Mouse (Mus musculus): Measurements from ENCODE around the gene Pate2. TPM values are rescaled to one million over a fixed set of nuclear protein-coding genes. Genes with fewer than 3 reads are reported as not detected.

Gene Pate2
- polyA plus RNA-seq, 1 experiment from 2014 or later: 0.27 TPM

DNA sequence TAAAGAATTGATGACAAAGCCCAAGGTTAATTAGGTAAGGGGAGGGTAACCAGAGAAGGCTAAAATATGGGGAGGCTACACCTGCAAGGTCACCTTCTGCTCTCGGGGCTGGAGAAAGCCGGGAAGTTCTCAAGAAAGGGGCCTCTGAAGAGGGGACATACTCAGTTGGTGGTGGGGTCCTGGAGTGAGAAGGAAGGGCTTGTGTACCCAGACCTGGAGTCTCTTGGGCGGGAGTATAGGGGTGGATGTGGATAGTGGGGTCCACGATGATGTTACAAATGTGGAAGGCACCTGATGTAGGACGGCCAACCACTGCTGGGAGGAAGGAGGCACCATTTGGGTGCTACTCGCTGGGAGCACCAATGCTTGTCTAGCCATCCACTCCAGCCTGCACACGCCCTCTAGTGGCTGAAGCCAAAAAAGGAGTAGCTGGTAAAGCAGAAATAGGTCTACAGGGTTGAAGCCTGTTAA is 46.1 kb upstream of the Pate2 start:
- Histone ChIP-seq H3K36me3 (ENCODE audit: control insufficient read depth, insufficient read depth) (no peaks in the 10 kb centered on the region), H3K4me3 (ENCODE audit: low read depth, low read length) (no peak overlapping the region), H3K4me2 (replicated peaks; ENCODE audit: low read depth) (no peak overlapping the region), H3K27ac (ENCODE audit: low read depth, low read length) (no peak overlapping the region), H3K9me3 (ENCODE audit: control insufficient read depth) (no peaks in the 10 kb centered on the region), H3K27me3 (replicated peaks; ENCODE audit: control insufficient read depth, insufficient read depth, low read length) (no peaks in the 10 kb centered on the region), H3K9ac (ENCODE audit: low read depth, low read length) (no peak overlapping the region), H3K4me1 (replicated peaks; ENCODE audit: control insufficient read depth, insufficient read depth, low read length) (no peaks in the 10 kb centered on the region)
- 25% methylated on average over 7 of the region's 7 CpGs for WGBS
- peak; percentile 94 for TF ChIP-seq CTCF (IDR thresholded peaks at IDR 0.05; ENCODE audit: low read depth)
- no peak for ATAC-seq

DNA sequence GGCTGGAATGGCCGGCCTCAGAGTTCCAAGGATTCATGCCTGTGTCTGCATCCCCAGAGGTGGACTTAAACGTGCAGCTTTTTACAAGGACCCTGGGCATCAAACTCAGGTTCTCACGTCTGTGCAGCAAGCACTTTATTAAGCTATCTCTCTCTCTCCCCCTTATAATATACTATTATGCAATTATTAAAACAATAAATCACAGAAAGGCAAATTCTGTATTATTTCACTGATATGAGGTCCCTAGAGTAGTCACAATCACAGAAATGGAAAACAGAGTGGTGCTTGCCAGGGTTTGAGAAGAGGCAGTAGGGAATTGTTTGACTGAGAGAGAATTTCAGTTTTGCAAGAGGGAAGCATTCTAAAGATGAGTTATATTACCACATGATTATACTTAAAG is 40.9 kb upstream of the Pate2 start:
- Histone ChIP-seq H3K4me1 (replicated peaks; ENCODE audit: control insufficient read depth, insufficient read depth, low read length) (no peaks in the 10 kb centered on the region), H3K9ac (ENCODE audit: low read depth, low read length) (no peak overlapping the region), H3K36me3 (ENCODE audit: control insufficient read depth, insufficient read depth) (no peaks in the 10 kb centered on the region), H3K27me3 (replicated peaks; ENCODE audit: control insufficient read depth, insufficient read depth, low read length) (no peaks in the 10 kb centered on the region), H3K4me2 (replicated peaks; ENCODE audit: low read depth) (no peak overlapping the region), H3K27ac (ENCODE audit: low read depth, low read length) (no peak overlapping the region), H3K9me3 (ENCODE audit: control insufficient read depth) (no peaks in the 10 kb centered on the region), H3K4me3 (ENCODE audit: low read depth, low read length) (no peak overlapping the region)
- TF ChIP-seq CTCF (IDR thresholded peaks at IDR 0.05; ENCODE audit: low read depth): no peak
- ATAC-seq: no peak
- 78% methylated on average over 3 of the region's 3 CpGs for WGBS

DNA sequence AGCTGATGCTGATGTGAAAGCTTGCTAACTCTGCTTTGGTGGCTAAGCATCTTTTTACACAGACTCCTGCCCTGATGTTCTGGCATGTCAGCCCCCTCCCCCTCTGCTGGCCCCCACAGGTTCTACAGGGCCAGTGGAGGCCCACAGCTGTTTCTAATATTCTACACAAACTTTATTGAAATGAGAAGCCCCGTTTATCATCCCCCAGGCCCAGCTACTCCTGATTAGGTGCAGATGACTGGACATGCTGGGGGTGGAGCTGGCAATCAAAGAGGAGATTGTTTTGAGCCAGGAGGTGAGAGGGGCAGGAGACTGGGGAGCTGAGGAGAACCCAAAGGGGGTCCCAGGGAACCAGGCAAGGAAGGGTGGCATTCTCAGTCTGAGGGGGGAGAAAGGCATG is 40.3 kb upstream of the Pate2 start:
- Histone ChIP-seq H3K9ac (ENCODE audit: low read depth, low read length) (no peak overlapping the region), H3K4me3 (ENCODE audit: low read depth, low read length) (no peak overlapping the region), H3K27me3 (replicated peaks; ENCODE audit: control insufficient read depth, insufficient read depth, low read length) (no peaks in the 10 kb centered on the region), H3K4me1 (replicated peaks; ENCODE audit: control insufficient read depth, insufficient read depth, low read length) (no peaks in the 10 kb centered on the region), H3K9me3 (ENCODE audit: control insufficient read depth) (no peaks in the 10 kb centered on the region), H3K36me3 (ENCODE audit: control insufficient read depth, insufficient read depth) (no peaks in the 10 kb centered on the region), H3K4me2 (replicated peaks; ENCODE audit: low read depth) (no peak overlapping the region), H3K27ac (ENCODE audit: low read depth, low read length) (no peak overlapping the region)
- WGBS: 11% methylated on average over 1 of the region's 1 CpGs
- no peak for ATAC-seq
- TF ChIP-seq CTCF (IDR thresholded peaks at IDR 0.05; ENCODE audit: low read depth): no peak

DNA sequence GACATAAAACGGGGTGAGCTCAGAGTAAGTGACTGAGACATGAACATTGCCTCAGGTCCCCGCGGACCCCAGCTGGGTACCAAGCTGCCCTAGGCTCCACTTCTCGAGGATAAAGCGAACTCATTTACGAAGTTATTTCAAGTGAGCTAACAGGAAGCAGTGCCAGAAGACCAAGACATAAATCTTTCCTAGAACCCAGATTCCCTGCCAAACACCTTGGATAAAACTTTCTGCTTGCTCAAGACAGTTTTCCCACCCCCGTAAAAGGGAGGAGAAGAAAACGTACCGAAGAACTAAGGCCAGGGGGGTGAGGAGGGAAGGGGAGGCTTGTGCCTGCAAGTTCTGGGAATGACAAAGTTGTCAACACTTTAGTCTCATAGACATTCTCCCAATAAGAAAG is 36.8 kb upstream of the Pate2 start:
- Histone ChIP-seq H3K27me3 (replicated peaks; ENCODE audit: control insufficient read depth, insufficient read depth, low read length) (no peaks in the 10 kb centered on the region), H3K9ac (ENCODE audit: low read depth, low read length) (no peak overlapping the region), H3K36me3 (ENCODE audit: control insufficient read depth, insufficient read depth) (no peaks in the 10 kb centered on the region), H3K4me1 (replicated peaks; ENCODE audit: control insufficient read depth, insufficient read depth, low read length) (no peaks in the 10 kb centered on the region), H3K4me3 (ENCODE audit: low read depth, low read length) (no peak overlapping the region), H3K4me2 (replicated peaks; ENCODE audit: low read depth) (no peak overlapping the region), H3K27ac (ENCODE audit: low read depth, low read length) (no peak overlapping the region), H3K9me3 (ENCODE audit: control insufficient read depth) (no peaks in the 10 kb centered on the region)
- ATAC-seq: no peak
- WGBS: 65% methylated on average over 9 of the region's 9 CpGs
- no peak for TF ChIP-seq CTCF (IDR thresholded peaks at IDR 0.05; ENCODE audit: low read depth)

DNA sequence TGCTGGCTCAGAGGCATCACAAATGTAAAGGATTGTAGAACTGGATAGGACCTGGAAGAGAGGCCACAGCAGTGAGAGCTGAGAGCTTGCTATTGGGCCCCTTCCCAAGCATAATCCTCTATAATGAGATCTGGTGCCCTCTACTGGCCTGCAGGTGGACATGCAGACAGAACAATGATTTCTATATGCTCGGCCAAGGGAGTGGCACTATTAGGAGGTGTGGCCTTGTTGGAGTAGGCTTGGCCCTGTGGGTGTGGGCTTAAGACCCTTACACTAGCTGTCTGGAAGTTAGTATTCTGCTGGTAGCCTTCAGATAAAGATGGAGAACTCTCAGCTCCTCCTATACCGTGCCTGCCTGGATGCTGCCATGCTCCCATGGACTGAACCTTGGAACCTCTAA is 35.0 kb upstream of the Pate2 start:
- no peak overlapping the region for H3K9ac ChIP-seq (ENCODE audit: low read depth, low read length)
- H3K36me3 ChIP-seq (ENCODE audit: control insufficient read depth, insufficient read depth): no peaks in the 10 kb centered on the region
- no peaks in the 10 kb centered on the region for H3K4me1 ChIP-seq (replicated peaks; ENCODE audit: control insufficient read depth, insufficient read depth, low read length)
- TF ChIP-seq CTCF (IDR thresholded peaks at IDR 0.05; ENCODE audit: low read depth): peak; percentile 92
- no peaks in the 10 kb centered on the region for H3K9me3 ChIP-seq (ENCODE audit: control insufficient read depth)
- no peak overlapping the region for H3K4me2 ChIP-seq (replicated peaks; ENCODE audit: low read depth)
- H3K27ac ChIP-seq (ENCODE audit: low read depth, low read length): no peak overlapping the region
- H3K4me3 ChIP-seq (ENCODE audit: low read depth, low read length): no peak overlapping the region
- 1% methylated on average over 2 of the region's 2 CpGs for WGBS
- peak; percentile 72 for ATAC-seq
- no peaks in the 10 kb centered on the region for H3K27me3 ChIP-seq (replicated peaks; ENCODE audit: control insufficient read depth, insufficient read depth, low read length)

DNA sequence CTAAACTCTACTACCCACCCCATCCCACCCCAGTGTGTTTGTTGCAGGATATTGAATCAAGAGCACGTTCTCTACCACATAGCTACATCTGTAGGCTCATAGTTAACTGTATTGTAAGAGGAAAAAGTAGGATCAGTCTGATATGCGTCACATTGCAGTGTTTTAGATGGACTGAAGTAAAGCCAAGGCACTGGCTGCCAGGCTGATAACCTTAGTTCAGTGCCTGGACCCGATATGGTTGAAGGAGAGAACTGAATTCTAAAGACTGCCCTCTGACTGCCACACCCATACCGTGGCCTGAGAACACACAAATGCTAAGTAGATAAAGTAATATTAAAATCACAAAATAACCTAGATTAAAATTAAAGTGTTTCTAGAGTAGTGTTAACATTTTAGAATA is 34.2 kb upstream of the Pate2 start:
- Histone ChIP-seq H3K4me3 (ENCODE audit: low read depth, low read length) (no peak overlapping the region), H3K27ac (ENCODE audit: low read depth, low read length) (no peak overlapping the region), H3K9me3 (ENCODE audit: control insufficient read depth) (no peaks in the 10 kb centered on the region), H3K27me3 (replicated peaks; ENCODE audit: control insufficient read depth, insufficient read depth, low read length) (no peaks in the 10 kb centered on the region), H3K4me2 (replicated peaks; ENCODE audit: low read depth) (no peak overlapping the region), H3K4me1 (replicated peaks; ENCODE audit: control insufficient read depth, insufficient read depth, low read length) (no peaks in the 10 kb centered on the region), H3K36me3 (ENCODE audit: control insufficient read depth, insufficient read depth) (no peaks in the 10 kb centered on the region), H3K9ac (ENCODE audit: low read depth, low read length) (no peak overlapping the region)
- 72% methylated on average over 4 of the region's 4 CpGs for whole genome bisulfite sequencing
- TF ChIP-seq CTCF (IDR thresholded peaks at IDR 0.05; ENCODE audit: low read depth): no peak
- no peak for ATAC-seq

All from intestine, postnatal 0 days (tissue).